Mouse (Mus musculus) layer of hippocampus, adult 18-20 months (tissue): ENCODE data around the gene Tpo. TPM values are rescaled to one million over a fixed set of nuclear protein-coding genes. Genes with fewer than 3 reads are reported as not detected.
A peak's percentile ranks its signal among the peaks of the same experiment; 100 is the strongest.

Experiments used
- DNase-seq, 2 experiments: peaks; one replicate each; pipeline ENCODE4 v3.0.0; 2022; ENCODE audit warnings: low spot score in 2 of 2
- total RNA-seq, 2 experiments: library from RNA; stranded (reverse); gene quantifications; 2 replicates each; pipeline ENCODE4 v1.2.3; 2021

Gene Tpo
- total RNA-seq, 2 experiments from 2014 or later = 0.10 to 0.43 TPM

GRCm38 (mm10) chr12:30024264-30024825 lies 108.1 kb downstream of the Tpo start:
- DNase-seq = no peak

GRCm38 (mm10) chr12:30023491-30023890 lies 108.9 kb downstream of the Tpo start:
- no peak for DNase-seq

GRCm38 (mm10) chr12:30020447-30020846 lies 112.0 kb downstream of the Tpo start:
- no peak for DNase-seq

- DNase-seq = no peak
Observed at GRCm38 (mm10) chr12:30017131-30017530, 115.3 kb downstream of the Tpo start.

GRCm38 (mm10) chr12:30015501-30015900 lies 116.9 kb downstream of the Tpo start:
- DNase-seq = peak in 1 of 2 experiments; percentile 47

GRCm38 (mm10) chr12:30008741-30009140 lies 123.7 kb downstream of the Tpo start:
- no peak for DNase-seq

- DNase-seq = no peak
Observed at GRCm38 (mm10) chr12:30006586-30006985, 125.8 kb downstream of the Tpo start.

Other genes with a start within 250 kb of the Tpo start
- 10 to 100 TPM; 63.4 to 68.9 TPM for gene Pxdn, start 195.0 kb downstream of the Tpo start, total RNA-seq
- 1 to 10 TPM; 3.3 to 4.4 TPM for gene Sntg2, start 240.8 kb upstream of the Tpo start, total RNA-seq